In the genomic region with DNA sequence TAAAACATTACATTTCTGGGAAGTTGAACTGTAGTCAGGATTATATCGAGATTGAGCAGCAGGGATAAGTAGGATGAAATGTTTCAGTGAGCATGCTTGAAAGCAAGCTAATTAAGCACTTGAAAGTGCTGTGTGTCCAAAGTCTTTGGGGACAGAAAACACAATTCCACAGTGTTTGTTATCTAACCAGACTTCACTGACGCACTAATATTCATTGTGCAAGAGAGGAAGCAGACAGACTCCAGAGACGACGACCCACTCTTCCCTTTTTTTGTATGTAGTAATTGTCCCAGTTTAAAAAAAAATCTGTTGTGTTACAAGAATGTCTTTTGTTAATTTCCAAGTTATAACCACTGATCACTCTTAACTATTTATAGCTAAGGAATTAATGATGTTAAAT, we compare ENCODE assay signal across 33 mouse cellular contexts.
"Had no signal": no experiment of that assay in that cellular context is flagged by ENCODE, and none has a peak within 500 bp of the region (broad histone marks: within the 10 kb centered on the region; RNA-seq: fewer than 3 reads in every experiment).

No protein-coding gene starts in this region.

- H3K9ac ChIP-seq: heart, embryonic 12.5 days; heart, embryonic 13.5 days; heart, embryonic 15.5 days; hindbrain, embryonic 12.5 days; hindbrain, embryonic 13.5 days; hindbrain, embryonic 14.5 days; hindbrain, embryonic 15.5 days; kidney, embryonic 15.5 days had no signal

- ATAC-seq: hindbrain, embryonic 16.5 days; hindbrain, postnatal 0 days; inflammation-experienced regulatory T-cells, adult 6 months; intestine, postnatal 0 days had no signal

- H3K4me1 ChIP-seq: heart, embryonic 10.5 days; heart, embryonic 12.5 days; heart, embryonic 13.5 days; heart, embryonic 15.5 days; hindbrain, embryonic 10.5 days; hindbrain, embryonic 12.5 days; hindbrain, embryonic 13.5 days; hindbrain, embryonic 15.5 days; kidney, embryonic 15.5 days had no signal

- H3K4me2 ChIP-seq: heart, embryonic 11.5 days; heart, embryonic 12.5 days; heart, embryonic 13.5 days; heart, embryonic 15.5 days; hindbrain, embryonic 12.5 days; hindbrain, embryonic 13.5 days; hindbrain, embryonic 14.5 days; hindbrain, embryonic 15.5 days; kidney, embryonic 15.5 days had no signal

- H3K27ac ChIP-seq: heart, embryonic 10.5 days; heart, embryonic 13.5 days; heart, embryonic 15.5 days; hindbrain, embryonic 10.5 days; hindbrain, embryonic 12.5 days; hindbrain, embryonic 13.5 days; hindbrain, embryonic 14.5 days; hindbrain, embryonic 15.5 days; hindbrain, postnatal 0 days; kidney, embryonic 15.5 days; kidney, postnatal 0 days; layer of hippocampus, adult 2 months had no signal

- H3K4me3 ChIP-seq: heart, embryonic 10.5 days; heart, embryonic 12.5 days; heart, embryonic 13.5 days; heart, embryonic 15.5 days; hindbrain, embryonic 10.5 days; hindbrain, embryonic 12.5 days; hindbrain, embryonic 13.5 days; hindbrain, embryonic 15.5 days; kidney, embryonic 15.5 days; layer of hippocampus, adult 2 months had no signal

- H3K27me3 ChIP-seq: heart, embryonic 12.5 days; heart, embryonic 13.5 days; heart, embryonic 15.5 days; hindbrain, embryonic 12.5 days; hindbrain, embryonic 13.5 days; hindbrain, embryonic 15.5 days; kidney, embryonic 15.5 days had no signal

- DNase-seq: heart, postnatal 10 days; heart, postnatal 14 days; heart, postnatal 36 days; heart, postnatal 4 days; kidney, adult 11 months; kidney, adult 18-20 months; kidney, adult 2 months; kidney, adult 8-10 months; kidney, adult 9 months; kidney, postnatal 10 days; kidney, postnatal 14 days; kidney, postnatal 25 days; kidney, postnatal 36 days; kidney, postnatal 4 days; layer of hippocampus, adult 9-11 months; layer of hippocampus, postnatal 36 days had no signal

- H3K36me3 ChIP-seq: heart, embryonic 10.5 days; heart, embryonic 12.5 days; heart, embryonic 13.5 days; heart, embryonic 15.5 days; hindbrain, embryonic 10.5 days; hindbrain, embryonic 12.5 days; hindbrain, embryonic 13.5 days; hindbrain, embryonic 15.5 days; kidney, embryonic 15.5 days had no signal

- H3K9me3 ChIP-seq: heart, embryonic 10.5 days; heart, embryonic 12.5 days; heart, embryonic 13.5 days; heart, embryonic 15.5 days; hindbrain, embryonic 10.5 days; hindbrain, embryonic 12.5 days; hindbrain, embryonic 13.5 days; hindbrain, embryonic 15.5 days; kidney, embryonic 15.5 days had no signal
